Mouse (Mus musculus) mesoderm, embryonic 11.5 days (tissue): ENCODE data around the gene Gm4792.

Experiments used
- DNase-seq: peaks from one replicate; pipeline ENCODE4 v3.0.0-alpha.2; 2012; ENCODE audit warnings: low read depth, low spot score

Gene Gm4792

GRCm38 (mm10) chr10:94304064-94304657, 5.7 kb upstream of the Gm4792 start:
- no peak for DNase-seq

GRCm38 (mm10) chr10:94299301-94299700, 798 bp upstream of the Gm4792 start:
- DNase-seq: no peak

- DNase-seq: no peak
Measured at GRCm38 (mm10) chr10:94295923-94296605, 2.4 kb downstream of the Gm4792 start.

GRCm38 (mm10) chr10:94294933-94295750, 3.4 kb downstream of the Gm4792 start:
- no peak for DNase-seq

GRCm38 (mm10) chr10:94294437-94294836, 4.1 kb downstream of the Gm4792 start:
- DNase-seq: no peak

GRCm38 (mm10) chr10:94282797-94283196, 15.7 kb downstream of the Gm4792 start:
- DNase-seq: no peak

GRCm38 (mm10) chr10:94282179-94282578, 16.3 kb downstream of the Gm4792 start:
- no peak for DNase-seq

- no peak for DNase-seq
Measured at GRCm38 (mm10) chr10:94276511-94276910, 22.0 kb downstream of the Gm4792 start.

GRCm38 (mm10) chr10:94275321-94275720, 23.2 kb downstream of the Gm4792 start:
- DNase-seq: no peak

GRCm38 (mm10) chr10:94265656-94266542, 32.6 kb downstream of the Gm4792 start:
- no peak for DNase-seq

- DNase-seq: no peak
Measured at GRCm38 (mm10) chr10:94263211-94263610, 35.3 kb downstream of the Gm4792 start.

- DNase-seq: no peak
Measured at GRCm38 (mm10) chr10:94262646-94263045, 35.9 kb downstream of the Gm4792 start.

- no peak for DNase-seq
Measured at GRCm38 (mm10) chr10:94260544-94260943, 38.0 kb downstream of the Gm4792 start.

- no peak for DNase-seq
Measured at GRCm38 (mm10) chr10:94256518-94256917, 42.0 kb downstream of the Gm4792 start.

- no peak for DNase-seq
Measured at GRCm38 (mm10) chr10:94255744-94256143, 42.8 kb downstream of the Gm4792 start.

GRCm38 (mm10) chr10:94254766-94255165, 43.7 kb downstream of the Gm4792 start:
- no peak for DNase-seq

- DNase-seq: no peak
Measured at GRCm38 (mm10) chr10:94253260-94253807, 45.2 kb downstream of the Gm4792 start.

GRCm38 (mm10) chr10:94249575-94250456, 48.7 kb downstream of the Gm4792 start:
- peak; percentile 27 for DNase-seq

GRCm38 (mm10) chr10:94247748-94248349, 50.7 kb downstream of the Gm4792 start:
- no peak for DNase-seq
